Mouse (Mus musculus) brain, embryonic 14.5 days (tissue): ENCODE measurements around the gene 2010300C02Rik. TPM values are rescaled to one million over a fixed set of nuclear protein-coding genes. Genes with fewer than 3 reads are reported as not detected.

Experiments used
- DNase-seq: peaks from one replicate; pipeline ENCODE4 v3.0.0-alpha.2; 2011; ENCODE audit warnings: low read depth
- CTCF ChIP-seq: fragments of 200-500 bp; IDR thresholded peaks from 2 replicates; pipeline ENCODE4 v1.5.1; 2012; ENCODE audit warnings: inconsistent platforms, mild to moderate bottlenecking, moderate library complexity, borderline replicate concordance; ENCODE audit not compliant: insufficient read depth, insufficient read length; ENCODE audit errors: extremely low read depth
- POLR2A ChIP-seq: fragments of 200-500 bp; IDR thresholded peaks from 2 replicates; pipeline ENCODE4 v1.6.1; 2012; ENCODE audit warnings: mild to moderate bottlenecking, inconsistent platforms, borderline replicate concordance; ENCODE audit not compliant: poor library complexity, insufficient read depth, insufficient read length, severe bottlenecking; ENCODE audit errors: extremely low read depth
- polyA plus RNA-seq: library from polyadenylated mRNA; depleted of rRNA; stranded (reverse); fragments of >200 nt; gene quantifications from 2 replicates; pipeline ENCODE4 v1.2.3, GENCODE M21; 2012

Gene 2010300C02Rik
- polyA plus RNA-seq, 1 experiment: 2.8 TPM

- no peak for TF ChIP-seq CTCF
- DNase-seq: no peak
These were observed 11.5 kb downstream of the 2010300C02Rik start for GRCm38 (mm10) chr1:37708270-37708955.

- TF ChIP-seq POLR2A: no peak
- TF ChIP-seq CTCF: no peak
These were observed 17.6 kb downstream of the 2010300C02Rik start for GRCm38 (mm10) chr1:37702326-37702725.

DNA sequence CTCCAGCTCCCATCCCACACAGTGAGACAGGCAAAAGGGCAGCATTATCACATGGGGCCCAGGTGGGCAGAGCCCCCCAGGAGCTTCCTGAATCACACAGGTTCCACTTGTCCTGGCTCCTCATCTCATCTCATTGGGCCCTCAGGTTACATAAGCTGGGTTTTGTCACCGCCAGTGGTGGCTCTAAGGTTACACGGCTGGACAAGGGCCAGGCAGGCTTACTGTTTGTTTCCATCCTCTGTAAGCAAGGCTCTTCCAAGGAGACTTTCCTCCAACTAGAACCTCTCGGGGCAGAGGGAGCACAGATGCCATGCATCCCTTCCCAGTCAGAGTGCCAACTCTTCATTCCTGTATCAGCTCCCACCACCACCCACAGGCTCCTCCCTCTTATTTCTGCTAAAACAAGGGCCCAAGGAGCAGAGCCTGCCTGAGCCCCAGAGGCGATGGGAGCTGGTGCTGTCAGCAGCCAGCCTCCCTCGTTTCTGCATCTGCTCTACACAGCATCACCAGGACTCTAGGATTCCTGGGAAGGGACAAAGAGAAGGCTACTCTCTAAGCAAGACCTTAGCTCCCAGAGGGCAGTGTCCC, 20.9 kb downstream of the 2010300C02Rik start:
- TF ChIP-seq CTCF (no peak), POLR2A (no peak)
- no peak for DNase-seq

More at GRCm38 (mm10) chr1:37702326-37702725, 17.6 kb downstream of the 2010300C02Rik start:
- DNase-seq: no peak

- no peak for TF ChIP-seq CTCF
- no peak for TF ChIP-seq POLR2A
- DNase-seq: peak; percentile 69
These were observed 21.6 kb downstream of the 2010300C02Rik start for GRCm38 (mm10) chr1:37698186-37698839.

DNA sequence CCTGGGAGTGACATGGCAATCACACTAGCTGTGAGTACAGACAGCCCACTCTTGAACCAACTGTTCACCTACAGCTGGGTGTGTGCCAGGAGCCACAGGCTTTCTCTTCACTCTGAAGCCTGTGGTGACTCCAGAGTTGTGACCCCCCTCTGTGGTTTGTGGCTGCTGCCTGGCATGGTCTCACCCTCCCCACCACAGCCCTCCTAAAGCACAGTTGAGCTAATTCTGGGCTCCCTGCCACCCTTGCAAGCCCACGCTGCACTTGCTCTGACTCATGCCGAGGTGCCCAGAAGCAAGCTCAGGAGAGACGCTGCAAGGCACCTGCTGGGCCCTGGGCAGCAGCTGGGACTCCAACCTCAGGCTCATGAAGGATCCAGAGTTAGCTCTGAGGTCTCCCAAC, 23.0 kb downstream of the 2010300C02Rik start:
- DNase-seq: peak; percentile 35
- TF ChIP-seq CTCF (no peak), POLR2A (no peak)

GRCm38 (mm10) chr1:37695732-37696131, 24.2 kb downstream of the 2010300C02Rik start:
- TF ChIP-seq POLR2A: no peak
- TF ChIP-seq CTCF: no peak

DNA sequence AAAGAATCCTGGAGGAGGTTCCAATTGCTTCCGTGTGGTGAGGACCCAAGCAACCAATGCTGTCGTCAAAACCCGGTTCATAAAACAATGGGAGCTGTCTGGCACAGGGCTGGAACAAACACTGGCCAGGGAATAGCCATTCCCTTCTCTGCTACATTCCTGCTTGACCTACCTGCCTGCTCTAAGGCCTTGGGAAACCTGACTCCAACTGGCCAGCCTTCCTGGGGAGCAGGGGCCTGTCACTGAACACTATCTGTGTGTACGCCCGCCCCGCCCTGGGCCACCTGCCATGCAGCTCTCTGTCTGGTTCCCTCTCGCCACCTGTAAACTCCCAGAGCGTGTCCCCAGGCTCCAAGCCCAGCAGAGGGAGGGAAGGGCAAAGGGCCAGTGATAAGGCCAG, 25.5 kb downstream of the 2010300C02Rik start:
- TF ChIP-seq POLR2A (no peak), CTCF (no peak)
- DNase-seq: no peak

More at GRCm38 (mm10) chr1:37695732-37696131, 24.2 kb downstream of the 2010300C02Rik start:
- DNase-seq: no peak

GRCm38 (mm10) chr1:37691179-37691578, 28.7 kb downstream of the 2010300C02Rik start:
- TF ChIP-seq POLR2A: no peak
- TF ChIP-seq CTCF: no peak
- DNase-seq: no peak

DNA sequence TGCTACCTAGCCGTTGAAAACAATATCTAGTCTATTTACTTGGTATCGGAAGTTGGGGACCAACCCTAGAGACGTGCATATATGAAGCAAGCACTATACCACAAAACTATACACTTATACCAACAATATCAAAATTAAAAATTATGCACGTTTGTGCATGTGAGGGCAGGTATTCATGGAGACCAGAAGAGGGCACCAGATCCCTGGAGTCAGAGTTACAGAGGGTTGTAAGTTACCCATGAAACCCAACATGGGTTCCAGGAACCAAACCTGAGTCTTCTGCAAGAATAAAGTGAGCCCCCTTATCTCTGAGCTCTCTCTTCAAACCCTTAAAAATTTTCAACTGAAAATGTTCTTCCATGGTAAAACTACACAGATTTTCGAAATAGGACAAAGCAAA, 29.2 kb downstream of the 2010300C02Rik start:
- DNase-seq: no peak
- TF ChIP-seq POLR2A (no peak), CTCF (no peak)

GRCm38 (mm10) chr1:37689730-37690129, 30.2 kb downstream of the 2010300C02Rik start:
- DNase-seq: no peak
- no peak for TF ChIP-seq CTCF
- TF ChIP-seq POLR2A: no peak

- TF ChIP-seq CTCF (no peak), POLR2A (no peak)
- no peak for DNase-seq
These were observed 31.5 kb downstream of the 2010300C02Rik start for GRCm38 (mm10) chr1:37688351-37688750.

- peak; percentile 76 for DNase-seq
- TF ChIP-seq CTCF: no peak
- no peak for TF ChIP-seq POLR2A
These were observed 32.4 kb downstream of the 2010300C02Rik start for GRCm38 (mm10) chr1:37687515-37687914.

GRCm38 (mm10) chr1:37686953-37687441, 32.9 kb downstream of the 2010300C02Rik start:
- TF ChIP-seq CTCF: no peak
- TF ChIP-seq POLR2A: no peak
- DNase-seq: peak; percentile 24
